Comparison of ENCODE assay signal across 8 mouse cellular contexts in the genomic region with DNA sequence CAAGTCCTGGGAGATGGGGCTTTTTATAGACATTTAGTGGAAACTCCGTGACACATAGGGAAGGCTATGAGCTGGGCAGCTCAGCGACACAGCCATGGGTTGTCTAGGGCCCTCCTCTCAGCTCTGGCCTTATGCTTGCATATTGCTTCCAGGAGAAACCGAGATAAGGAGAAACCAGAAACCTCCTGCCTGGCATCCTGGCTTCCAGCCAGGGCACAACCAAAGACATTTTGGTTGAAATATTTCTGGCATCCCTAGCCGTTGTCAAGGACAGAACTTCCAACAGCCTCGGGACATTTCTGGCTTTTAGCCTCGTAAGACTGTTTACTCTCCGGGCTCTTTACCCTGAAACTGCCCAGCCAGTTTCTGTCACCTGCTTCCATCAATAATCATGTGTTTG.
DNase-seq lines count a peak whose midpoint lies in the region; ATAC-seq and TF ChIP-seq lines count a peak whose summit lies in the region.
"Had no signal": no experiment of that assay in that cellular context is flagged by ENCODE, and none has a peak within 500 bp of the region (broad histone marks: within the 10 kb centered on the region; RNA-seq: fewer than 3 reads in every experiment).

No protein-coding gene starts in this region.

- ATAC-seq in heart, postnatal 0 days (ENCODE audit: insufficient read depth, low read depth), result peak; percentile 59
- peak; percentile 70 for ATAC-seq in lung, embryonic 16.5 days (ENCODE audit: low read depth)
- no peak for ATAC-seq in hindbrain, embryonic 12.5 days (ENCODE audit: low FRiP score)

- H3K9me3 ChIP-seq in heart, postnatal 0 days (replicated peaks; ENCODE audit: control insufficient read depth, low read length), result no peaks in the 10 kb centered on the region
- H3K9me3 ChIP-seq in lung, embryonic 16.5 days (ENCODE audit: control insufficient read depth, low read length), result no peaks in the 10 kb centered on the region
- no peaks in the 10 kb centered on the region for H3K9me3 ChIP-seq in hindbrain, embryonic 12.5 days (replicated peaks)

- H3K36me3 ChIP-seq in heart, postnatal 0 days (replicated peaks; ENCODE audit: control insufficient read depth, insufficient read depth, low read length), result no peaks in the 10 kb centered on the region
- no peaks in the 10 kb centered on the region for H3K36me3 ChIP-seq in lung, embryonic 16.5 days (ENCODE audit: control insufficient read depth, insufficient read depth, low read length)
- H3K36me3 ChIP-seq in hindbrain, embryonic 12.5 days, result no peaks in the 10 kb centered on the region

- H3K9ac ChIP-seq in heart, postnatal 0 days (replicated peaks; ENCODE audit: low read depth, low read length), result no peak overlapping the region
- no peak overlapping the region for H3K9ac ChIP-seq in lung, embryonic 16.5 days (ENCODE audit: low read length)
- no peak overlapping the region for H3K9ac ChIP-seq in hindbrain, embryonic 12.5 days

- no peaks in the 10 kb centered on the region for H3K27me3 ChIP-seq in heart, postnatal 0 days (ENCODE audit: control insufficient read depth, insufficient read depth, low read length)
- no peaks in the 10 kb centered on the region for H3K27me3 ChIP-seq in lung, embryonic 16.5 days (ENCODE audit: control insufficient read depth, insufficient read depth, low read depth, low read length)
- H3K27me3 ChIP-seq in hindbrain, embryonic 12.5 days, result no peaks in the 10 kb centered on the region
- H3K27me3 ChIP-seq: megakaryocyte, embryonic 14.5 days had no signal

- H3K4me3 ChIP-seq in heart, postnatal 0 days (ENCODE audit: low read depth, low read length), result no peak overlapping the region
- no peak overlapping the region for H3K4me3 ChIP-seq in lung, embryonic 16.5 days (ENCODE audit: low read length)
- H3K4me3 ChIP-seq in hindbrain, embryonic 12.5 days, result no peak overlapping the region
- H3K4me3 ChIP-seq: megakaryocyte, embryonic 14.5 days had no signal

- H3K4me1 ChIP-seq in heart, postnatal 0 days (ENCODE audit: control insufficient read depth, insufficient read depth), result peaks cover 29% of the 10 kb centered on the region
- peaks cover 38% of the 10 kb centered on the region for H3K4me1 ChIP-seq in lung, embryonic 16.5 days (replicated peaks; ENCODE audit: control insufficient read depth, insufficient read depth, low read length)
- peaks cover 13% of the 10 kb centered on the region; the same call in 1 of the 2 replicates for H3K4me1 ChIP-seq in hindbrain, embryonic 12.5 days
- H3K4me1 ChIP-seq: megakaryocyte, embryonic 14.5 days had no signal

- no peak for TF ChIP-seq CTCF in heart, postnatal 0 days (IDR thresholded peaks at IDR 0.05; ENCODE audit: low read depth)

- WGBS in heart, postnatal 0 days, result 13% methylated on average over 7 of the region's 7 CpGs
- 20% methylated on average over 7 of the region's 7 CpGs for WGBS in lung, embryonic 16.5 days
- WGBS in hindbrain, embryonic 12.5 days, result 83% methylated on average over 7 of the region's 7 CpGs

- TF ChIP-seq EP300 in heart, postnatal 0 days (IDR thresholded peaks at IDR 0.05; ENCODE audit: low read depth), result no peak

- H3K27ac ChIP-seq in heart, postnatal 0 days (ENCODE audit: low read depth), result peak overlapping the region; percentile 70
- H3K27ac ChIP-seq in lung, embryonic 16.5 days (ENCODE audit: low read length), result peak overlapping the region; percentile 80
- H3K27ac ChIP-seq in hindbrain, embryonic 12.5 days, result no peak overlapping the region

- DNase-seq in adrenal gland, adult 8-10 months, result peak; percentile 85
- DNase-seq in cerebellum, adult 8-10 months, result peak; percentile 28
- peak; percentile 68 for DNase-seq in heart, postnatal 0 days (ENCODE audit: low spot score)
- no peak for DNase-seq in B cell, adult 2 months
- no peak for DNase-seq in right cerebral cortex, adult 18-20 months

- no peak overlapping the region for H3K4me2 ChIP-seq in heart, postnatal 0 days (ENCODE audit: low read depth, low read length)
- no peak overlapping the region for H3K4me2 ChIP-seq in lung, embryonic 16.5 days (ENCODE audit: low read depth, low read length)
- no peak overlapping the region for H3K4me2 ChIP-seq in hindbrain, embryonic 12.5 days (replicated peaks)

Comparison
In these comparisons a context has a peak if more than half of its experiments do, and no peak if none do; other contexts are left out.
1. DNase-seq: peak in adrenal gland, adult 8-10 months (single experiment), cerebellum, adult 8-10 months (single experiment) and heart, postnatal 0 days (single experiment); none in B cell, adult 2 months (0 of 2) and right cerebral cortex, adult 18-20 months (single experiment).